Mouse (Mus musculus): ENCODE results near the gene Map10.

Gene Map10

DNA sequence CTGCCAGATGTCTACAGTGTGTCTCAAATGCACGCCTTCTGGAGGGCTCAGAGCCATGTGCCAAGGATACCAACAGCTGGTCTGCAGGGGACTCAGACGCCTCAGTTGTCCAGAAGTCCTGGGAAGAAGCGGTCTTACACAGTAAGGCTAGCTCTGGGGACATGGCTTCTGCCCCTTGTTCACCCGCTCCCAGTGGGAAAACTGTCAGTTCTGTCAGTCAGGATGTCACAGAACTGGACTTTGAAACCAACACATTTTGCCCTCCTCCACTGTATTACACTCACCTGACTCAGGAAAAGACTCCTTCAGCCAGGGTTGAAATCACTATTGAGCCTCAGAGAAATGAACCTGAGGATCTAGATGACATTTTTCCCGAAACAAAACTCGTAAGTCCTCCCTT lies 802 bp downstream of the Map10 start:
- DNase-seq (ENCODE audit: low spot score): no peak

DNA sequence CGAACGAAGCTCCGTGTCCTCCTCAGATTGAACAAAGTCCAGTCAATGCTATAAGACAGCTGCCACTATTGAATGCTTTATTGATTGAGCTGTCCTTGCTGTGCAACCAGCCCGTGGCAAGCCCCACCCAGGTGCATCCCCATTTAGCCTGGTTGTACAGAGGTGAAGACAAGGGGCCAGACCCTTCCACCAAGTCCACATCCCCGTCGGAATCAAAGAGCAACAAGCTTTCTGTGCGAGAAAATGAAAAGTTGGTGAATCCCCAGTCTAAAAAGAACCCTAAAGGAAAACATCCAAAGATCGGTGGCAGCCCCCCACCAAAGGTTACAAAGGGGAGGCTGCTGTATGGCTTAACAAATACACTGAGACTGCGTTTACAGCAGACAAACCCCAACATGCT lies 1.3 kb downstream of the Map10 start:
- DNase-seq (ENCODE audit: low spot score): no peak

DNA sequence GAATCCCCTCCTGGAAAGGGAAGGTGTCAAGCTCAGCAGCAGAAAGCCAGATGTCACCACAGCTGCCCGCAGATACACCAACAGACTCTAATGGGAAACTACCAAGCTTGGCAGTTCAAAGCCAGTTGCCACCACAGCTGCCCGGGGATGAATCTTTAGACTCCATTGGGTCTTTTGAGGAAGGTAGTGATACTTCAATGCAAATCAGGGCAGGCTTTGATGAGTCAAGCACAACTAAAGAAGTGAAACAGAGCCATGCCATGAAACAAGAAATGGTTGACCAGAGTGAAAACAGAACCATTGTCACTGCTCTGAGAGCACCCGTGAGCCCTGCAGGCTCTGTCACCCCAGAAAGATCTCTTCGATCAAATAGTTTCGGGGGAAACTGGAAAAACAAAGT lies 1.8 kb downstream of the Map10 start:
- DNase-seq (ENCODE audit: low spot score): no peak

DNA sequence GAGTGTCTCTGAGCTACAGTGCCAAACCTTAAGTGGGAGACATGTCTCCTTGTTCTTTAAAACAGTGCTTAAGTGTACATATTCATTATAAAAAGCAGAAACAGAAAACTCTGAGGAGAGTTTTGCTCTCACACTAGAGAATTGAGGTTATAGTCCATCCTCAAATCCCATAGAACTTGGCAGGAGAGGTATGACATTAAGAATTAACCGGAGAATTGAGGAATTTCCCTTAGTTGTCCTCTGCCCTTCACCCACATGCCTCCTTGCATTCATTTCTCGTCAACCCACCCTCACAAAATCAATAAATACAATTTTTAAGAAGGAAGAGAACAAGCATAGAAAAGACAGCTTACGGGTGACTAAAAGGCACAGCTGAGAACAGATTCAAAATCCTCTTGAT lies 6.2 kb downstream of the Map10 start:
- no peak for DNase-seq (ENCODE audit: low spot score)

DNA sequence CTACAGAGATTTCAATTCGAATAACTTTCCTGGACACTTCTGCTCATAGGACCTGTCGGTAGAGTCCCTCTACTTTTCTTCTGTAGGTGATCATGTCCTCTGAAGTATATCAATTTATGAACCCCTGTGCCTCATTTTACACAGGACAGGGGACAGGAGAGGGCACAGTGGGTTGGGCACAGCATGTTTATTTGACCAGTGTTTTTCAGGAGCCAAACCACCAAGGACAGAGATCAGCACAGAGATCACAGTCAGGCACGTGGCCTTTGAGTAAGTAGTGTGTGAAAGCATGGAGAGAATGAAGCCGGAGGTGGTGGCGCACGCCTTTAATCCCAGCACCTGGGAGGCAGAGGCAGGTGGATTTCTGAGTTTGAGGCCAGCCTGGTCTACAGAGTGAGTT lies 7.9 kb downstream of the Map10 start:
- DNase-seq (ENCODE audit: low spot score): no peak

DNA sequence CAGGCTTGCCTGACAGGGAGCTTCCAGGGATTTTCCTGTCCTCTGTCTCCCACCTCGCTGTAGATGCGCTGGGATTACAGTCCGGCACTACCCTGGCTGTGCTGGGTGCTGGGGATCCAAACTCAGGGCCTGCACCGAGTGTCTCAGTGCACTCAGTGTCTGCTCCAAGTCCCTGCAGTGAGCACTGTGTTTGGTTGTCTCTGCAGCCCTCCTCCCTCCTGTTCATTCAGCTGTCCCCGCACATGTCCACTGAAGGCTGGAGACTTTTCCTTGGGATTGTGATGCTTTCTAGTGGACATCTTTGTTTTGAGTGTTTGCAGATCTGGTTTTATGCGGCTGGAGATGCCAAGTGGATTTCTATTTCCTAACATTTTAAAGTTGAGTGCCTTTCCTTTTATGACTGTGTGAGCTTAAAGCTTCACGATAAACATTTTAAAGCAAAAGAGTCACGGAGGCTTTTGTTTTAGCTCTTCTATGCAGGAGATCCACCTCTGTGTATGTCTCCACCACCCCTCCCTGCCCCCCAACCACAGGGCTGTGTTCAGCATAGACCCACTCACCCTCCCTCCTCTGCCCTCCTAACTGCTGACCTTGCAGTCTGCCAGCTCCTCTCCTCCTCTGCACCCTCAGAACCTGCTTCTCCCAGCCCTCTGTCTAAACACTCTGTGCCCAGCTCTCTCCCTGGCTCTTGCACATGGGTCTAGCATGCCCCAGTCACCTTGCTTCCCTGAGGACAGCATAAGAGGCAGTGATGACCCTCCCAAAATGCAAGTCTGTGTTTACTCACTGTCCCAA lies 9.4 kb downstream of the Map10 start:
- DNase-seq (ENCODE audit: low spot score): no peak

DNA sequence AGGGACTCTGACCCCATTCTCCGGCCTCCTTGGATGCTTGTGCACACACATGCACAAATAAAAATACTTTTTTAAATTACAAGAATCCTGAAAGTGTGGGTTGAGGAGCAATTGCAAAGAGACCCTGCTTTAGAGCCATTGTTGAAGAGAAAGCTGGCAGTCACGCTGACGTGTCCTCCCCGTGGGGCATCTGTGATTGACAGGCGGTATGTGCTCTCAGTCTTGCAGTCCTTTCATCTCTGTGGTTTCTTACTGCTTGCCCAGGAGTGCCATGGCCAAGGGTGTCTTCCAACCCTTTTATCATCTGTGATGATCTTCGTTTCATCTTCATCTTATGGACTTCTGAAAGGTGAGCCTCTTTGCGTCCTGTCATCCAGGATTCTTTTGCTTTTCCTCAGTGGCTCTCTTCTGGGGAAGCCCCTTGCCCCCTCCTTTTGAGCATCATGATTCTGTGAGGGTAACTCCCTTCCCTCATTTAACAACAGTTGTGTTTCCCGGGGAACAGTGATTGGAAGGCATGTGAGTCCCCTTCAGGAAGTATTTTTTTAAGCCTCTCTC lies 11.3 kb downstream of the Map10 start:
- no peak for DNase-seq (ENCODE audit: low spot score)

DNA sequence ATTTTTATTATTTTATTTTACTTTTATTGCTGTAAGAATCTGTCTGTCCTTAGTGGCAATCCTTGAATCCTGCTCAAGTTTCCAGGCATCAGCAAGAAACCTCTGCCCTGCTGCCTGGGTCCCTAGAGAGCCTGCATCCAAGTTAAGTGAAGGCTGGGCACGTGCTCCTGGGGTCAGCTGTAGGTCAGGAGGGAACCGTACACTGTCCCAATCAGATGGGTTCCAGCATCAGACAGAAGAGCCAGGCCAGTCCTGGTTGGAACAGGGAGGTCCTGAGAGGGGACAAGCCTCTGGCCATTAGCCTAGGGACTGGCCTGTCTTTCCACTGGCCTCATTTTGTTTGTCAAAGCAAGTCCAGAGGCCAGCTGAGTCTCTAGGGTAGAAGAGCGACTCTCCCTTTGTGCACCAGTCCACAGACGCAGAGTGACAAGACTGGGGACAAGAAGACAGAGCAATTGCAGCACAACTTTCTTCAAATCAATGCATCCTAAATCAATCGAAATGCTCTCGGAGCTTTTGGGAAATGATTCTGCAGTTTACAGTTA lies 15.7 kb downstream of the Map10 start:
- no peak for DNase-seq (ENCODE audit: low spot score)

DNA sequence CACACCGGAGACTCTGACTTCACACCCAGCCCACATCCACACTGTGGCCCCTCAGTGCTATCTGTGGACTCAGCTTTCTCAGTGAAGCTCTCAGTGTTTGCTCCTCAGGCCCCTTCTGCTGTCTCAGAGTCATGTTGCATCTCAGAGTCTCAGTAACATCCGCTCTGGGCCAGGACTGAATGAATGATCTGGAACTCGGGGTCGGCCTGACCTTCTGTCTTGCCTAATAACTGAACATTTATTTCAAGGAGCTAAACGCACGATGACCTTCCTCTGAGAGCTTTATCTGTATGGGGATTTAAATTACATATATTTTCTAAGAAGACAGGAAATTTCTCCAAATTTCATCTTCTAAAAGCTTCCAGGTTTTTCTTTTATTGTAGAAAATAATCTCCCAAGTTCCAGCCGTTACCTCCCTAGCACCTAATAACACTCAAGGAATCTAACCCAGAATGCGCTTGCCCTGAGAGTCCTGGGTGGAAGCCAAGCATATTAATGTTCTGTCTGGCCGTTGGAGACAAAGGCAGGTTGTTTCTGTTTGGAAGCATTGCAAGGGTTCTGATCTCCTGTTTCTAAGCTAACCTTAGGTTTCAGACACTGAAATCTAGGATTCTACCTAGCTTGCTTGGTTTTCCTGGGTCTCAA lies 16.7 kb downstream of the Map10 start:
- DNase-seq (ENCODE audit: low spot score): no peak

DNA sequence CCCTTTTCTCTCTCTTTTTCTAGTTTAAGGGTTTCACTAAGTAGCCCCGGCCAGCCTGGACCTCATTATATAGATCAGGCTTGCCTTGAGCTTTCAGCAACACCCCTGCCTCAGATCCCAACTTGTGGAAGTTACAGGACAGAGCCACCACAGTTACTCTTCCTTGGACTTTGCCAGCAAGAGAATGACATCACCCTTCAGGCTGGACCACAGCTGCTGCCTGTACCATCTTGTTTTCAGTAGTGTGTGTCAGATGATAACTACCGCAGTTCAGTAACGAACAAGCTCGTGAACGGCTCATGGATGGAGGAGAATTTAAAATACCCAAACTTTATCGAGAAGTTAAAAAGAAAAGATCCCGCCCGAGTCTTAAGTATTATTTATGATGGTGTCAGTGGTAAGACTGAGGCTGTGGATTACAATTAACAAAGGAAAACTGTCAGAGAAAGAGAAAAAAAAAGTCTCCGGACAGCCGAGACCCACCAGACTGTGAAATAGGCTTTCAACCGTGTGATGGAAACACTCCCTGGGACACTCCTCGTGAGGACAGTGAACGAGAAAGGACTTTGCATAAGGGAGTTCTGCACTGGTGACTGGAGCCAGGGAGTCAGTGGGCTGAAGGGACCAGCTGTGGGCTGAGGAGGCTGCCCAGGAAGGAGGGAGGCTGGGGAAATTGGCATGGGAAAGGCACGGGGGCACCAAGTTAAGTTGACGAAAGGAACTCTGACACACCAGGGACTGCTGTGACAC lies 20.7 kb downstream of the Map10 start:
- DNase-seq (ENCODE audit: low spot score): no peak

DNA sequence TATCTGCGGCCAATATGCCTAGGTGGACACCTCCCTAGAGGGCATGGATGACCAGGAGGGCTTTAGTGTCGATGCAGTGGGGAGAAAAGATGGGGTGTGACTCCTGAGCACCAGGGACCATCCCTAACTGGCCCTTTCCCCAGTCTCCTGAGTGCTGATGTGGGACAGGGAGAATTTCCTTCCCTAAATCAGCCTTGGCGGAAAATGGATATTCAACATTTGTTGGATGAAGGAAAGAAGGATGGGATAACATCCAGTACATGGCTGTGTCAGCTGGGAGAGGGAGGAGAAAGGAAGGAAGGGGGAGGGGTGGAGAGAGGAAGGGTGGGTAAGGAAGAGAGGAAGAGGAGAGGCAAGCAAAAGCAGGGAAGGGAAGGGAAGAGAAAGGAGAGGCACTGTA lies 21.3 kb downstream of the Map10 start:
- DNase-seq (ENCODE audit: low spot score): peak; percentile 16

DNA sequence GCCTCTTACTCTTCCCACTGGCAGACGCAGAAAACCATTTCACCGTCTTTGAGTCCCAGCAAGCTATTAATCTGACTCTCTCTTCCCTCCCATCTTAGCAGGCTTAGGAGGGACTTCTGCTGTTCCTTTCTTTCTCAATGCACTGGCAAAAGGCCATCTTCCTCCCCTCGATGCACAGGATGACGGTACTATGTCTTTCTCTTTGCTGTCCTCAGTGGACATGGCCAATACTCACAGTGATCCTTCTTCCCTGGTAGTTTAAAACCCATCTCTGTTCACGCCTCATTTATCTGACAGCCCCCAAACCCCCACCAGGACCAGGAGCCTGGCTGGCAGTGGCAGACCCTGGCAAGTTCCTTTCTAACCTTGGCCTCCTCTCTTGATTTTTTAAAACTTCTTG lies 22.8 kb downstream of the Map10 start:
- DNase-seq (ENCODE audit: low spot score): peak; percentile 35

DNA sequence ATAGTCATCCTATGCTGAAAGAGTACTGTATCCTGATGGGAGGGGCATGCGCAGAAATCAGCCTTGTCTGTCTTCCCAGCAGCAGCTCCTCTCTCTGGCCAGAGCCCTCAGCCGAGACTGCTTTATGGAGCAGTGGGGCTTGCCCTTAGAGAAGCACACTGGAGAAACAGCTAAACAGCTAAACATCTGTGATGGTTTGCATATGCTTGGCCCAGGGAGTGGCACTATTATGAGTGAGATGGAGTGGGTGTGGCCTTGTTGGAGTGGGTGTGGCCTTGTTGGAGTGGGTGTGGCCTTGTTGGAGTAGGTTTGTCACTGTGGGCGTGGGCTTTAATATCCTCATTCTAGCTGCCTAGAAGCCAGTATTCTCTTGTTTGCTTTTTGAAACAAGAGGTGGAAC lies 23.6 kb downstream of the Map10 start:
- DNase-seq (ENCODE audit: low spot score): peak; percentile 18

DNA sequence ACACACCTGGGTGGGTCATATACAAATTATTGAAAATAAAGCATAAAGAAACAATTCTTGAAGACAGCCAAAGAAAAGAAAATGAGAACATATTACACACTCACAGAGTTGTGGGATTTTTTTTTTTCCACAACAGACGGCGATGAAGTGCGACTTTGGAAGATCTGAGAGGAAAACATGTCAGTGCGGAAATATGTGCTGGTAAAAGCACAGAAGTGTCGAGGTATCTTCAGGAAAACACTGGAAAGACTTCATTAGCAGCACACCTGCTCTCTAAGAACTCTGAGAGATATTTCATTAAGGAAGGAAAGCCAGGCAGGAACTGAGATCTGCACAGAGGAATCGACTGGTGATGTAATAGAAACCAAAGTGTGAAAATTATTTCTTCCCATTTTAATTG lies 26.3 kb downstream of the Map10 start:
- DNase-seq (ENCODE audit: low spot score): no peak

DNA sequence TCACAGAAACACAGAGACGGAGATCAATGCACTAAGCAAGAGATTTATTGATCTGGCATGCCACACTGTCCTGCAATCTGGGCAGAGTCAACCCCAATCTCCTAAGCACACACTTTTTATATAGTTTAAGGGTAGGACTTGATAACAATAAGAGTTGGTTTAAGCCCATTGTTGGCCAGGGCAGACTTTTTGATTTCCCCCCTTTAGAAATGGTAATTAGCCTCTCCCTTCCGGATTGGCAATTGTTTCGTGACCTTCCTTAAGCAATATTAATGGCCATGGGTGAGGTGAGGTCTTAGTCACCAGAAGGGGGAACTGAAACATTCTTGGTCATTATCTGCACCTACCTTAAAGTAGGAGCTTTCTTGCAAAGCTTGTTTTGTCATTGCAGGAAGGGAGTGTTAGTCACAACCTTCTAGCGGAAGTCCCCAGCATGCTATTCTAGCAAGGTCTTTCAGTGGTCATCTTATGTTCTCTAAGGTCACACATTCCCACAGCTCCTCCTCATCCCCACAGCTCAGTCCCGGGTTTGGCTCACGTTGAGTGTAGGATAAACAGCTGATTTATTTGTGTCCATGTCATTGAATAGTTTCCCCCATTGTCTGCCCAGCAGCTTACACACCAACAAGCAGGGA lies 29.9 kb downstream of the Map10 start:
- DNase-seq (ENCODE audit: low spot score): no peak

DNA sequence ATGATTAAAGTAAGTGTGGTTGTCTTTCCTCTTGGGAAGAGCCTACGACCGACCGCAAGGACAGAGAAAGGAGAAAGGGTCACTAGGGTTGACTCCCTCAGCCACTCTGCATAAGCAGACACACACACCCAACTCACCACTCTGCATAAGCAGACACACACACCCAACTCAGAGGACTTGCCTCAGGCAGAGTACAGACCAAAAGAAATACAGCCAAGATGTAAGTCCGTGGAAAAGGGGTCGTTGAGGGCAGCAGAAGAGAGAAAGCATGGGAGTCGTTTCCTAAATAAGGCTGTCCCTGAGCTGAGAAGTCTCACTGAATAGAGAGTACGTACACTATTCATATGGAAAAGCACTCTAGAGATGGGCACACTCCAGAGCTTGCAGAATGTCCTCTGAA lies 30.8 kb downstream of the Map10 start:
- DNase-seq (ENCODE audit: low spot score): no peak

DNA sequence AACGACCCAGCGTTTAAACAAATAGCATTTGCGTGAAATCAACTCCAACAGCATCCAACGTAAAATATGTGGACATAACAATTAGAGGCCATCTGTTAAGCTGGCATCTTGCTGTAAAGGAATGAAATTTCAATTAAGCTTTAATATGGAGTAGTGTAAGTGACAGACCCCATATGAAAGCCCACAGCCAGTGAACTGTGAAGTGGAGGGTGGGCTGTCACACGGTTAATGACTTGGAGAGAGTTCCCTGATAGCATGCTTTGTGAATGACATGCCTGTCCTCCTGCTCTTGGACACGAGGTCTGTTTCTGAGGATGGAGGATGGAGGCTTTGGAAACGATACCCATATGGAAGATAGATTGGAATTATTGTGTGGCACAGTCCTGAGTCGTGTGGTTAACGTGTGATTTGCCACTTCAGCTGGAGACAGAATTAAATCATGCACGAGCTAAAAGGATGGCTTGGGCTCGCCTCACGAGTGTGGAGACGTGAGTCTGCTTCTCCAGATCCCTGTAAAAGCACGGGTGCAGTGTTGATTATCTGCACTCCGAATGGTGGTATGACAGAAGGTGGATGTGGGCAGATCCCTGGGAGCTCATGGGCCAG lies 33.4 kb downstream of the Map10 start:
- no peak for DNase-seq (ENCODE audit: low spot score)

DNA sequence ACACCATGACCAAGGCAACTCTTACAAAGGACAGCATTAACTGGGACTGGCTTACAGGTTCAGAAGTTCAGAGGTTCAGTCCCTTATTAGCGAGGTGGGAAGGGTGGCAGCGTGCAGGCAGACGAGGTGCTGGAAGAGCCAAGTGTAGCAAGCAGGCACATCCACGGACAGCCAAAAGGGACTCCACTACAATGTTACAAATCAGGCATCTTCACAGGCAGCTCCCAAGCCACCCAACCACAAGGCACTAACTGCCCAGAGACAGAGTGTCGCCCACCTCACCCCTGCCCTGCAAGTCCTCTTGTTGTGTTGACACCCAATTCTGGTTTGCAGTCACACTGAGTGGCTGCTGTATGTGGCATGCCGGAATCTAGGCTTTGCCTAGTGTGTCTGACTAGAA lies 34.8 kb downstream of the Map10 start:
- DNase-seq (ENCODE audit: low spot score): no peak

DNA sequence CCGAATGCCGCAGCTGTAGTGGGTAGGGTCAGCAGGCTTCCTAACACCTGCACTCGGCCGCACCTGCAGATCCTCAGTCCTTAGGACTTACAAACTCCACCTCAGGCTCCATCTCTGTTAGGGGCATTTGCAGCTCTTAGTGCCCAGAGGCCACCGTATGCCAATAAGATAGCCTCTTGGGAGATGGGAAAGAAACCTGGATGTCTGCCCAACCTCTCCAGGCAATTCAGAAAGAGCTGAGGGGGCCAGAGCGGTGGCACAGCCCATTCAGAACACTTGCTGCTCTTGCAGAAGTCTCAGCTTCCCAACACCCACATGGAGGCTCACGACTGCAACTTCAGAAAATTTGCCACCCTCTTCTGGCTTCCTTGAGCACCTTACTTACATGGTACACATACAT lies 36.2 kb downstream of the Map10 start:
- no peak for DNase-seq (ENCODE audit: low spot score)

DNA sequence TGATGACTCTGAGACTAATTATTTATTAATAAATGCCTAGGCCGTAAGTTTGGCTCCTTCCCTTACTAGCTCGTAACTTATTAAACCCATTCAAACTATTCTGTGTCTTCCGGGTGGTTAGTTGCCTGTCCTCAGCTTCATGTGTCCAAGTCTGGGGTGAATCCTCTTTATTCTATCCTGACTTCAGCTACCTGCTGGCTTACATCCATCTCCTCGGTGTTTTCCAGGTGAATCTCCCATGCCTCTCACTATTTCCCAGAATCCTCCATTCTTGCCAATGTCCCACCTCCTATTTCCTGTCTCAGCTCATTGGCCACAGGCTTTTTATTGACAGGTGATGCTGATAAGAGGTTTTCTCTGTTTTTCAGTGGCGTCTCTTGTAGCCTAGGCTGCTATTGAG lies 39.6 kb downstream of the Map10 start:
- DNase-seq (ENCODE audit: low spot score): no peak

DNA sequence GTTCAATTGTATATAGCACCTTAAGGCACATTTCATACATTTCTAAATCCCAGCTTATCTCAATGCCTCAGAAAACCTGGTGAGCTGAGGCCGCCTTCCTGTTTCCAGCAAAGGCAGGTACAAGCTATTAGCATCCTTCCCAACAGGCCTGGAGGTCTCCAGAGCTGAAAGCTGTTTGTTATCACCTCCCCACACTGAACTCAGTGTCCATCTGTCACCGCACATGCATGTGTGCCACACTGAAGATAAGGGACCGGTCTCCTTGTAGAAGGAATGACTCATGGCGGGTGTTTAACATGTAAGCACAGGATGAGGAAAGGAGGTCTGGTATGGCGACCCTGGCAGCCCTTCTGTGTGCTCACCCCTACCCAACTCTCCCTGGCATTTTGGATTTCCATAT lies 41.9 kb downstream of the Map10 start:
- no peak for DNase-seq (ENCODE audit: low spot score)

DNA sequence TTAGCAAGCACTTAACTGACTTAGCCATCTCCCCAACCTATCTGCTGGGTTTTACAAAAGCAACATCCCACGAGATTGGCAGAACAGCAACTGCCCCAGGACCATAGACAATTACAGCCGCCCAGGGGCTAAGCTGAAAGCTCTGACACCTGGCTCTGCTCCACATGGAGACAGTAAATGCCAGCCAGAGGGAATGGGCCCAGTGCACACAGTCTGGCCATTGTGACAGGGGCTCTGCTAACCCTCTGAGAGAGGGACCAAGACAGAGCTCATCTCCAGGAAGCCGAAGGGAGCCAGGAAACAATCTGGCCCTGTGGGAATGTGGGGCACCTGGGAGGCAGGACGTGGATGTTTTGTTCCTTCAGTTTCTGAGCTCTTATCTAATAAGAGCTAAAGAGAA lies 46.6 kb downstream of the Map10 start:
- no peak for DNase-seq (ENCODE audit: low spot score)

All from urinary bladder, postnatal 14 days (tissue).